Mouse (Mus musculus) T-helper 2 cell (primary cell): ENCODE measurements around the gene Lpcat4.
"Not testable (repeated sequence)": the region's sequence is repeated elsewhere in the genome, so short reads cannot be mapped to it uniquely, and the experiment has no call there.

Experiments used
- in situ Hi-C: fragments of 300-600 bp; cut with MboI, MseI; formaldehyde crosslinking; loops from one replicate; pipeline ENCODE4 v1.15.1; 2025; ENCODE audit warnings: high pct_unique_total_duplicates

The Lpcat4 gene

GRCm38 (mm10) chr2:112261748-112262653 is 22.7 kb downstream of the Lpcat4 start, which contains the start of gene Nop10:
Gene Nop10 (plus strand): TSS chr2:112261926.
- in situ Hi-C loops = loop anchor here (25.0 kb wide), 2 partner anchors 225 to 1575 kb away; partner anchors contain the start of genes Arhgap11a, Aven, Chrm5 and Scg5

DNA sequence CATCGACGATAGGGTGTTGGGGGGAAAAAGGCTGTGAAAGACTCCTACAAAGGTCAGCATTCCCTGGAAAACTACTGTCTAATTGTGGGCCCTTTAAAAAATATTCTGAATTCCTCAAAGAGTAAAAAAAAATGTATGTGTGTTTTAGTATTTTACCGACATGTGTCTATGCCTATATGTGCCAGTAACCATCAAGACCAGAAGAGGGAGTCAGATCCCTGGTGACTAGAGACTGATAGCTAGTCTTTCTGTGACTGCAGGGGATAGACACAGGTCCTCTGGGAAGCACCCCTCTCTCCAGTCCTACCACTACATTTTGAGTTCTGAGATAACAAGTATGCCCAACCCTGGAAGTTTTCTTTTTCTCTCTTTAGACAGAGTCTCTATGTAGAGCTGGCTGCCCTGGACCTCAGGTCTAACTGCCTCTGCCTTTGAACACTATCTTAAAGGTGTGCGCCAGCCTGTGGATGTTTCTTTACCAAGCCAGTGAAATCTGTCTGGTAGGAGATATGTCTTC is 23.6 kb downstream of the Lpcat4 start:
- in situ Hi-C loops = loop anchor here (25.0 kb wide), 2 partner anchors 224 to 1574 kb away; partner anchors contain the start of genes Arhgap11a, Aven, Chrm5 and Scg5

DNA sequence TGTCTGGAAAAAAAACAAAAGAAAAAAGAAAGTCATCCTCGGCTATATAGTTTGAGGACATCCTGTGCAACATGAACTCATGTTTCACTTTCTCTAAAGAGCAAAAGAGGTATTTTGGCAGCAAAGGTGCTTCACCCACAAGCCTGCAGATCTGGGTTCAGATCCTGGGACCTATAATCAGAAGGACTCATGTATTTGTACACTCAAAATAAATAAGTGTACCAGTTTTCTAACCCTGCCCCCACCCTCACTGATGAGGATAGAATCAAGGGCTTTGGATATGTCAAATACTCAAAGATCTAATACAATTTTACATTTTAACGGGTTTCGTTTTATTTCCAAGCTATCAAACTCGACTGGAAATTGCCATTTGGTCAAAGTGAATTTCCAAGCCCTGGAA is 25.1 kb downstream of the Lpcat4 start:
- in situ Hi-C loops = loop anchor here (25.0 kb wide), 2 partner anchors 223 to 1573 kb away; partner anchors contain the start of genes Arhgap11a, Aven, Chrm5 and Scg5

DNA sequence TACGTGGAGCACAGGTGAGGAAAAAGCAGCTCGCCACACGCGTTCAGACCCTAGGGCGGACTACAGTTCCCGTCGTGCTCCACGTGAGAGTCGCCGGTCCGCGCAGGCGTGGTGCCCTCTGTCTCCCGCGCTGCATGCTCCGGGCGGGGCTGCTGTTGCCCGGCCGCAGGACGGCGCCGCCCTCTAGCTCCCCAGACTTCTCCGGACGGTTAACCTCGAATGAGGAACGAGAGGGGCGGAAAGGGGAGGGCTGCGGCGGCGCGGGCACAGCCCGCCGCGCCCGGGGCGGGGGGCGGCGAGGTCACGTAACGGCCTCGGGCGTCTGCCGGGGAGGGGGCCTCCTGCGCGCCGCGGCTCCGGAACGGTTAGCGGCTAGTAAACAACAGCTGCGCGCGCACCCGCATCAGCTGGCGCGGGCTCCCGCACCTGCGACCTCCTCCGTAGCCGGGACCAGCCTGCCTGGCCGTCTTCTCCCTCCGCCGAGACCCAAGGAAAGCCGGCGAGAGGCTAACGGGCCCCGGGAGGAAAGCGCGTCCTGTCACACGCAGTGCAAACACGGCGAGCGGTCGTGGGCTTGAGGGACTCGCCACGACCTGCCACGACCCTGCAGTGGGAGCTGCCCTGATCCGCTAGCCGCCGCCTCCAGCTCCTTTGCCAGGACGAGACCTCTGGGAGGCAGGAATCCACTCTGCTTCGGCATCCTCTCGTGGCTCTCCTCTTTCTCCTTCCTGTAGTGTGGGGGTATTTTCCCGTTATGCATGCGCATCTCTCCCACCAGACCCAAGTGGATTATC is 26.4 kb downstream of the Lpcat4 start, which contains the start of gene Slc12a6:
Gene Slc12a6 (plus strand): TSS at position 378 of the 794 bp plus-strand sequence.
- in situ Hi-C loops = loop anchor here (5.0 to 25.0 kb wide), 3 partner anchors 107 to 1572 kb away; partner anchors contain the start of genes Arhgap11a, Aven, Chrm5 and Scg5

DNA sequence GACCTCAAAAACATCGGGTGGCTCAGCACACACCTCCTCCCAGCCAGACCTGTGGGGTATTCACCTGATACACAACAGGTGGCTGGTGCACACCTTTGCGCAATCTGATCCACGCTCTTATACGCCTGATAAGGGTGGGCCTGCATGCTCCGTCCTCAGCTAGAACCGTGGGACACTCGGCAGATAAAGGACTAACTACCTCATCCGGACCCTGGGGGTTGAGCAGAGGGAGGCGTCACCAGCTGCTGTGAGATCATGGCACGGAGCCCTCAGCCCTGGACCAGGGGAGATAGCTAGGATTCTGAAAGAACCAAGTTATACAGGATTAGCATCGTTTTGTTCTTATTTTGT is 26.9 kb downstream of the Lpcat4 start, which contains the start of gene Gm21985:
Gene Gm21985 (plus strand): TSS at position 73 of the 351 bp plus-strand sequence.
- in situ Hi-C loops = loop anchor here (5.0 to 25.0 kb wide), 3 partner anchors 106 to 1571 kb away; partner anchors contain the start of genes Arhgap11a, Aven, Chrm5 and Scg5

GRCm38 (mm10) chr2:112266780-112267179 is 27.5 kb downstream of the Lpcat4 start:
- in situ Hi-C loops = loop anchor here (5.0 to 25.0 kb wide), 3 partner anchors 106 to 1571 kb away; partner anchors contain the start of genes Arhgap11a, Aven, Chrm5 and Scg5

- in situ Hi-C loops = loop anchor here (5.0 to 25.0 kb wide), 3 partner anchors 105 to 1570 kb away; partner anchors contain the start of genes Arhgap11a, Aven, Chrm5 and Scg5
Measured at GRCm38 (mm10) chr2:112267547-112268269, 28.4 kb downstream of the Lpcat4 start.

DNA sequence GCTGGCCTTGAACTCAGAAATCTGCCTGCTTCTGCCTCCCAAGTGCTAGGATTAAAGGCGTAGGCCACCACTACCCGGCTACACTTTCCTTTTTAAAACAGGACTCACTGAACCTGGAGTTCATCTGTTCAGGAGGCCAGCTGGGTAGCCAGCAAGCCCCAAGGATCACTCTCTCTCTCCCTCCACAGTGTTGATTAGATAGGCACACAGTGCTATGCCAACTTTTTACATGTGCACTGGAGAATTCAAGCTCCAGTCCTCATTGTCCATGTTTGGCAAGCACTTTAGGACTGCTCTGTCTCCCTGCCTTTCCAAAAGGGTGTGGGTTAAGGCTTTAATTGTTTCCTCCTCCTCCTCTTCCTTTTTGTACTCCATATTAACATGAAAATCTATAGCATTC is 30.7 kb downstream of the Lpcat4 start:
- in situ Hi-C loops = loop anchor here (25.0 kb wide), 2 partner anchors 217 to 1567 kb away; partner anchors contain the start of genes Arhgap11a, Aven, Chrm5 and Scg5

- in situ Hi-C loops = loop anchor here (25.0 kb wide), 2 partner anchors 214 to 1564 kb away; partner anchors contain the start of genes Arhgap11a, Aven, Chrm5 and Scg5
Measured at GRCm38 (mm10) chr2:112272909-112273308, 33.6 kb downstream of the Lpcat4 start.

- in situ Hi-C loops = loop anchor here (25.0 kb wide), 2 partner anchors 214 to 1564 kb away; partner anchors contain the start of genes Arhgap11a, Aven, Chrm5 and Scg5
Measured at GRCm38 (mm10) chr2:112273474-112273873, 34.2 kb downstream of the Lpcat4 start.

DNA sequence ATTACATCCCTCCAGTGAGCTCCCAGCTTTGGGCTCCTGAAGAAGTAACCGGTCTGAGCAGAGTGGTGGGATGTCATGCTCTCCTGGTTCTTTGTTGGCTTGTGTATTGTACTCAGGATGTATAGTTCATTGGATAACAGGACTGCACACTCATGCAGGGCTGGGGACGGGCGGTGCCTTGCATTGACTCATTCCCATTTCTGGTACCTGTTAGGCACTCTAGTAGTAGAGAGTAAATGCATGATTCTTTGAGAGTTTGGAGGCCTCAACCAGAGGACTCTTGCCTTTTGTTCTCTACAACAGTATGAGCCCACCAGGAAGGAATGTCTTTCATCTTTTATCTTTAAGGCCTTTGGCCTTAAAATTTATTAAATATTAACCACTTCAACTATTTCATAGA is 37.6 kb downstream of the Lpcat4 start:
- in situ Hi-C loops = no loop called here

DNA sequence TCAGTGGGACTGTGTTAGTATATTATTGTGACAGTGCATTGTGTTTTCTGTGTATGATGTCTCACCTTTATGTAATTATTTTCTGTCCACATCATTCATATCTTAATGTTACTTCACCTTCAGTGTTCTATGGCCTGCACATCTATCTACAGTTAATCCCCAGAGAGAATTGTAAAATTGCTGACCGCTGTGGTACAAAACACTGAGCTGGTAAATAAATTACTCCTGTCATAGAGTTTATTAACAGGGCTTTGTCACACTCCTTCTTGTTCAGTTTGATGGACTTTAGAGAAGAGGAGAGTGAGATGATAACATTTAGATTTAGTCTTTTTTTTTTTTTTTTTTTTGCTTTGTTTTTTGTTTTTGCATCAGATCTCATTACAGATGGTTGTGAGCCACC is 43.6 kb downstream of the Lpcat4 start:
- in situ Hi-C loops = no loop called here

GRCm38 (mm10) chr2:112284363-112285030 is 45.2 kb downstream of the Lpcat4 start:
- in situ Hi-C loops = no loop called here

- in situ Hi-C loops = no loop called here
Measured at GRCm38 (mm10) chr2:112285031-112285390, 45.7 kb downstream of the Lpcat4 start.

- in situ Hi-C loops = not testable (repeated sequence)
Measured at GRCm38 (mm10) chr2:112286062-112286461, 46.8 kb downstream of the Lpcat4 start.

DNA sequence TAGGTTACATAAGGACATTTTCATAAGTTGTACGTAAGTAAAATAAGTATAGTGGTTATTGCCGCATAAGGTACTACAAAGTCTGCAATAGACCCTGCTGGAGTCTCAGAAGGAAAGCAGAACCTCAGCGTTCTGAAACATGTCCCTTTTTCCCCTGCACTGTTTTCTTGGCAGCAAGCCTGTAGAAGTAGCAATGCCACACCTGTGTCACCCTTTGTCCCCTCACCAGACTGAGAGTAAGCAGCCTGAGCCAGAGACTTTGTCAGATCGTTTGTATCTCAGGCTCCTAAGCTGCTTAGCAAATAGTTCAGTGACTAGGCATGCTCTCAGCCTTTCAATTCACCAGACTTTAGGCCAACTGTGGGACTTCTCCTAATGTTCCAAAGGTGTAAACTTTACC is 47.8 kb downstream of the Lpcat4 start:
- in situ Hi-C loops = no loop called here

GRCm38 (mm10) chr2:112289507-112289906 is 50.2 kb downstream of the Lpcat4 start:
- in situ Hi-C loops = no loop called here

DNA sequence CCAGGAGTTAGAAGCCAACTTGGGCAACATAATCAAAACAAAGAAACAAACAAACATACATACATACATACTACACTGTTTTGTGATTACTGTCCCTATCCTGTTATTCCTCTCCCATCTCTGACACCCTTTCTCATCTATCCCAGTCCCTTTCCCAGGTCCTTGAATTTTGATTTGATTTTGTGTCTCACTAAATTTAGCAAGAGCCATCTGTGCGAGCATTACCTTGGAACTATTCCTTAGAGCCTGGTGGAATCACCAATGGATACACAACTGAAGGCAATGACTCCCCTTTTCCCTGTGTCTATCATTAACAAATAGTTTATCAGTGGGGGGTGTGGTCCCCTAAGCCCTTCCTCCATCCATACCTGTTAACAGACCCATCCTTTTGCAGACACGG is 53.6 kb downstream of the Lpcat4 start:
- in situ Hi-C loops = no loop called here

DNA sequence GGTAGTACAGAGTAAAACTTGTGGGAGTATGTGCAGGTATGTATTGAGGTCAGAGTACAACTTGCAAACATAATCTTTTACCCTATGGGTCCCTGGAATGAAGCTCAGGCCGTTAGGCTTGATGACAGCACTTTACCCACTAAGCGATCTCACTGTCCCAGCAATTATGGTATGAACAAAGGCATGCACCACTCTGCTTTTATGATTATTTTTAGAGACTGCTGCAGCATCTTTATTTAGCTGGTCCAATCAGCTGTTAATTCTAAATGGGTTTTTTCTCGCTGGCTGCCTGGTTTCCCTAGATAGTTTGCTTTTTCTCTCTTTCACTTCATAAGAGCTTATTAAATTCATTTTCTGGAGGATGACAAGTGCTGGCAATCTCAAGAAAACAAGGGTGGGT is 56.9 kb downstream of the Lpcat4 start:
- in situ Hi-C loops = no loop called here
